Mouse (Mus musculus) cortical plate, adult 2 months (tissue): ENCODE measurements around the gene Clock.

Experiments used
- CTCF ChIP-seq: fragments of 200-500 bp; IDR thresholded peaks from 2 replicates; pipeline ENCODE4 v1.5.1; 2011; ENCODE audit warnings: mild to moderate bottlenecking, control low read depth, low read length; ENCODE audit not compliant: insufficient read depth; ENCODE audit errors: extremely low read depth
- POLR2A ChIP-seq: fragments of 200-500 bp; IDR thresholded peaks from 2 replicates; pipeline ENCODE4 v1.6.1; 2011; ENCODE audit warnings: mild to moderate bottlenecking, low read length, control low read depth; ENCODE audit not compliant: insufficient read depth; ENCODE audit errors: extremely low read depth

GRCm38 (mm10) chr5:76289234-76289691 lies 15.3 kb downstream of the Clock start:
- no peak for TF ChIP-seq POLR2A
- no peak for TF ChIP-seq CTCF
